Mouse (Mus musculus) forebrain, embryonic 15.5 days (tissue): ENCODE results near the gene Nxnl2. TPM values are rescaled to one million over a fixed set of nuclear protein-coding genes. Genes with fewer than 3 reads are reported as not detected.
"Not testable (repeated sequence)": the region's sequence is repeated elsewhere in the genome, so short reads cannot be mapped to it uniquely, and the experiment has no call there.

Experiments
- ATAC-seq: fragments of 200-750 bp; cut with Nextera tagmentation; replicated peaks from 2 replicates; pipeline ENCODE4 v1.8.0; 2017; ENCODE audit warnings: mild to moderate bottlenecking, moderate TSS enrichment, moderate library complexity
- H3K27ac ChIP-seq: fragments of 300-500 bp; sonication (generic); replicated peaks from 2 replicates; pipeline ENCODE4 v1.5.1; 2015; ENCODE audit warnings: mild to moderate bottlenecking, inconsistent platforms
- H3K27me3 ChIP-seq: fragments of 300-500 bp; sonication (generic); 2 replicates; pipeline ENCODE4 v1.6.1; 2015; ENCODE audit warnings: inconsistent platforms
- H3K36me3 ChIP-seq: fragments of 300-500 bp; sonication (generic); 2 replicates; pipeline ENCODE4 v1.6.1; 2015; ENCODE audit warnings: mild to moderate bottlenecking, inconsistent platforms
- H3K4me1 ChIP-seq: fragments of 300-500 bp; sonication (generic); 2 replicates; pipeline ENCODE4 v1.6.1; 2015; ENCODE audit warnings: inconsistent platforms
- H3K4me2 ChIP-seq: fragments of 300-500 bp; sonication (generic); replicated peaks from 2 replicates; pipeline ENCODE4 v1.6.1; 2015; ENCODE audit warnings: mild to moderate bottlenecking, inconsistent platforms
- H3K4me3 ChIP-seq: fragments of 300-500 bp; sonication (generic); 2 replicates; pipeline ENCODE4 v1.5.1; 2015; ENCODE audit warnings: mild to moderate bottlenecking, inconsistent platforms
- H3K9ac ChIP-seq: fragments of 300-500 bp; sonication (generic); replicated peaks from 2 replicates; pipeline ENCODE4 v1.6.1; 2015; ENCODE audit warnings: mild to moderate bottlenecking, inconsistent platforms
- H3K9me3 ChIP-seq: fragments of 300-500 bp; sonication (generic); 2 replicates; pipeline ENCODE4 v1.6.1; 2016; ENCODE audit warnings: inconsistent platforms
- WGBS: fragments of 180-500 bp; shearing (Covaris S2); methylation state at CpG from one replicate; pipeline ENCODE4 v1.1.7; 2015; ENCODE audit warnings: mixed read lengths; 5-methylcytosine and 5-hydroxymethylcytosine counted together
- polyA plus RNA-seq: library from polyadenylated mRNA; unstranded; fragments of >200 nt; fragmentation: Nextera tagmentation; extraction: Ambion mirVana; gene quantifications from 2 replicates; pipeline ENCODE4 v1.2.1, GENCODE M21; 2015

Gene Nxnl2
- polyA plus RNA-seq, 1 experiment from 2014 or later: 1.4 TPM

DNA sequence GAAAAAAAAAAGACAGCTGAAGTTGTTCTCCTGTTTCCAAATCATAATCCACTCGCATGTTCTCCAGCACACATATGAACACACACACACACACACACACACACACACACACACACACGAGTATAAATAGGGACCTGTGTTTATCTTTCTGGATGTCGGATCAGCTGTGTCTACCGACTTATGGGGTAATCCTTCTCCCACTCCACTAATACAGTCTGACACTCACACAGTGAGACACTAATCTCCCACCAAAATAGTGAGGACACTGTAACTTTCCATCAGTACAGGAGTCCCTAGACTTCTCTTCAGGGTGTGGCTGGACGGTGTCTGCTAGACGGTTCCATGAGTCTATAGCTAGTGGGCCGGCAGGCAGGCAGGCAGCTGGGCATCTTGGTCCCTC, 11.4 kb downstream of the Nxnl2 start:
- H3K9ac ChIP-seq: no peak overlapping the region
- no peak for ATAC-seq
- H3K27me3 ChIP-seq: no peaks in the 10 kb centered on the region
- no peaks in the 10 kb centered on the region for H3K36me3 ChIP-seq
- 85% methylated on average over 7 of the region's 7 CpGs for WGBS
- H3K4me2 ChIP-seq: no peak overlapping the region
- H3K9me3 ChIP-seq: no peaks in the 10 kb centered on the region
- no peaks in the 10 kb centered on the region for H3K4me1 ChIP-seq
- no peak overlapping the region for H3K4me3 ChIP-seq
- no peak overlapping the region for H3K27ac ChIP-seq

DNA sequence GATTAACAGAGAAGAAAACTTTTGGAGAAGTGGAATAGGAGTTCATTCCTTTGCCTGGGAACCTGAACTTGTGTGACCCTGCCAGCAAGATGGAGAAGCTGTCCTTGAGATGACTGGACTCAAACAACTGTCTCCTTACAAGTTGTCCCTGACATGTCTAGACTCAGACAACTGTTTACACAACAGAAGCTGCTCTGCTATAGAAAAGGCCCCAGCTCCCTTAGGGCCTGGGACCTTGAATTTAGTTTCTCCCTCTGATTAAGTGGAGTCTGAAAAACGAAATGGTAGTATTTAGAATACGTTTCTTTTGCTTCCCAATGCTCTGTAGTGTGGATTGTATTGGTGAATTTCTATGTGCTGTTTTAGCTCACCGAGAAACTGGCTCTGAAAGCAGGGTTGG, 14.1 kb downstream of the Nxnl2 start:
- ATAC-seq: no peak
- no peaks in the 10 kb centered on the region for H3K36me3 ChIP-seq

DNA sequence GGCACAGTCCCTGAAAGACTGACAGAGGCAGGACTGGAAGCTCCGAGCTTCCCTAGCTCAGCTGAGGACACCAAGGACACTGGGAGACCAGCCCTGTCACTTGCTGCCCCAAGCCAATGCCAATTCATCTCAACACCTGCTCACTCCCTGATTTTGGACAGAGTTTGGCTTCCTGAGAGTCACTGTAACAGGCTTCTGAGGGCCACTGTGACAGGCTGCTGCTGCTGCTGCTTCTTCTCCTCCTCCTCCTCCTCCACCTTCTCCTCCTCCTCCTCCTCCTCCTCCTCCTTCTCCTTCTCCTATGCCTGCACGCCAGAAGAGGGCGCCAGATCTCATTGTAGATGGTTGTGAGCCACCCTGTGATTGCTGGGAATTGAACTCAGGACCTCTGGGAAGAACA, 19.5 kb downstream of the Nxnl2 start:
- no peaks in the 10 kb centered on the region for H3K36me3 ChIP-seq
- no peak overlapping the region for H3K4me2 ChIP-seq
- H3K27me3 ChIP-seq: no peaks in the 10 kb centered on the region
- H3K4me3 ChIP-seq: no peak overlapping the region
- H3K27ac ChIP-seq: no peak overlapping the region
- 63% methylated on average over 3 of the region's 3 CpGs for WGBS
- no peak for ATAC-seq
- no peaks in the 10 kb centered on the region for H3K4me1 ChIP-seq
- no peak overlapping the region for H3K9ac ChIP-seq
- H3K9me3 ChIP-seq: no peaks in the 10 kb centered on the region

More for the DNA sequence above, 14.1 kb downstream of the Nxnl2 start:
- 76% methylated on average over 3 of the region's 3 CpGs for WGBS
- Histone ChIP-seq H3K9me3 (no peaks in the 10 kb centered on the region), H3K4me3 (no peak overlapping the region), H3K9ac (no peak overlapping the region), H3K27ac (no peak overlapping the region), H3K4me2 (no peak overlapping the region), H3K4me1 (no peaks in the 10 kb centered on the region), H3K27me3 (no peaks in the 10 kb centered on the region)

DNA sequence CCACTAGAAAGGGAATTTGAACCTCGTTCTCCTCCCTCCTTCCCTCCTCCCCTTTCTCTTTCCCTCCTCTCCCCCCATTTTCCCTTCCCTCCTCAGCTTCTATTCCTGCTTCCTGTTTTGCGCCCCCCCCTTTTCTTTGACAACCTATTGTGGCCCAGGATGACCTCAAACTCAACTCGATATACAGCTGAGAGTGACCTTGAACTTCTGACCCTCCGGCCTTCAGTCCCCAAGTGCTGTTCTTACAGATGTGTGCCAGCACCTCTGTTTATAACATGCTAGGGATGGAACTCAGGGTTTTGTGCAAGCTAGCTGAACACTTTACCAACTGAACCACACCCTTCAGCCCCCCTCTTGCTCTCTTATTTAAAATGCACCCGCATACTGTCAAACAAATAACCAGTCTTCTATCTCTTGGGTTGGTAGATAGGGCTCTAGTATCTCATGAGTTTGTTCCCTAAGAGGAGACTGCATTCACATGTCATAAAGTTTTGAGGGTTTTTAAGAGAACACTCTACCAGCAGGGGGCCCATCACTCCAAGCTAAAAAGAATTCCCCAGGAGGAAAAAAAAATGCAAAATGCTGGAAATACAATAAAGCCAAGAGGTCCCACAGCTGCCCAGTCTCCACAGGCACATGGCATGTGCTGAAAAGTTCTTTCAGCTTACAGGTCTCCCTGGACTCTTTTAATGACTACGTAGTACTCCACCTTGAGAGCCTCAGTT, 20.8 kb downstream of the Nxnl2 start:
- Histone ChIP-seq H3K36me3 (no peaks in the 10 kb centered on the region), H3K9me3 (no peaks in the 10 kb centered on the region), H3K27me3 (no peaks in the 10 kb centered on the region), H3K4me3 (no peak overlapping the region), H3K4me2 (no peak overlapping the region), H3K4me1 (no peaks in the 10 kb centered on the region), H3K27ac (no peak overlapping the region), H3K9ac (no peak overlapping the region)
- WGBS: 88% methylated on average over 6 of the region's 6 CpGs
- ATAC-seq: no peak

DNA sequence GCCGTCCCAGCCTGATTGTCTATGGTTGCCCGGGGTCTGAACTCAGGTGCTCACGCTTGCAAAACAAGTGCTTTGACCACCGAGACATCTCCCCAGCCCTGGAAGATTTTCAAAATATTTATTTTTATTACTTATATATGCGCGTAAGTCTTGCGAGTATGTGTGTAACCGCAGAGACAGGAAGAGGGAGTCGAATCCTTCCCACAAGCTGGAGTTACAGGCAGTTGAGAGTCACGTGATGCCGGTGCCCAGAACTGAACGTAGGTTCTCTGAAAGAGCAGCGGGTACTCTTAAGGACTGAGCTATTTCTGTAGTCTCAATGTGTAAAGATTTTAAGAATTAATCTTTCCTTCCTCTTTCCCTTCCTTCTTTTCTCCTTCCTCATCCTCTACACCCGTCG, 23.1 kb downstream of the Nxnl2 start:
- Histone ChIP-seq H3K36me3 (no peaks in the 10 kb centered on the region), H3K4me3 (no peak overlapping the region), H3K27me3 (no peaks in the 10 kb centered on the region), H3K4me2 (no peak overlapping the region), H3K9me3 (no peaks in the 10 kb centered on the region), H3K9ac (no peak overlapping the region), H3K27ac (no peak overlapping the region), H3K4me1 (no peaks in the 10 kb centered on the region)
- no peak for ATAC-seq
- WGBS: 91% methylated on average over 15 of the region's 15 CpGs

DNA sequence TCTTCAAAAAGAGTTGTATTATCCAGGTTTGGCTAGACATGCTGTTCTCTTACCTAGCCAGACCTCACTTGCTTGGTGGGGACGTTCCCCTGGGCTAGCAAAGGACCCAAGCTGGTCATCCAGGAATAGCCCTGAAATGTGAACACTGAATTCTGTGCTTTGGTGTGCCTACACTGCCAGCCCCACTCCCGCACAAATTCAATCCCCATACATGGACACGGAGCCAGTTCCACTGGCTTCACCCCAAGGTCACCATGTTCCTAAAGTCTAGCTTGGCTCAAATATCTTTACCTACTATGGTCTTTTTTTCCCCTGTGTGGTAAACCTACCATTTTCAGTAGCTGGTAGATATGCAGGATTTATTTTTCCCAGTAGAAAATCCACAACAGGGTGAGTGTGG, 26.9 kb downstream of the Nxnl2 start:
- H3K9me3 ChIP-seq: no peaks in the 10 kb centered on the region
- no peaks in the 10 kb centered on the region for H3K36me3 ChIP-seq
- no peak overlapping the region for H3K4me2 ChIP-seq
- no peak overlapping the region for H3K27ac ChIP-seq
- H3K9ac ChIP-seq: no peak overlapping the region
- H3K4me3 ChIP-seq: no peak overlapping the region
- H3K4me1 ChIP-seq: no peaks in the 10 kb centered on the region
- no peaks in the 10 kb centered on the region for H3K27me3 ChIP-seq
- 97% methylated on average over 3 of the region's 3 CpGs for WGBS
- ATAC-seq: no peak

DNA sequence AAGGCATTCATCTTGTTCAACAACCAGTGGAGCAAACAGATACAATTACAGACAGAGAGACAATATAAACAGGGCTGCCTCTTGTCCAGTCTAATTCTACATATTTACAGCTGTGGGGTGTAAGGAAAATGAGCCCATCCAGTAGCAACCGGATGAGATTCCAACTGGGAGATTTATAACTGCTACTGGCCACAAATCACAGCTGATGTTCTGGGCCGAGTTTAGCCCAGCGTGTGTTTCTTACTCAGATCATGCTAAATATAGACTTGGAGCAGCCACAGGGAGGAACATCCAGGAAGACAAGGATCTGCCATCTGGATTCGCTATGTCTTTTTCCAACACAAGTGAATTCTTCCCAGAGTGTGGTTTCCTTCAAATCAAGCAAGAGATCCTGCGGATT, 27.4 kb downstream of the Nxnl2 start:
- WGBS: 72% methylated on average over 5 of the region's 5 CpGs
- no peak overlapping the region for H3K9ac ChIP-seq
- H3K4me1 ChIP-seq: no peaks in the 10 kb centered on the region
- H3K27me3 ChIP-seq: no peaks in the 10 kb centered on the region
- no peak for ATAC-seq
- no peak overlapping the region for H3K4me3 ChIP-seq
- no peaks in the 10 kb centered on the region for H3K9me3 ChIP-seq
- no peaks in the 10 kb centered on the region for H3K36me3 ChIP-seq
- H3K4me2 ChIP-seq: no peak overlapping the region
- no peak overlapping the region for H3K27ac ChIP-seq

DNA sequence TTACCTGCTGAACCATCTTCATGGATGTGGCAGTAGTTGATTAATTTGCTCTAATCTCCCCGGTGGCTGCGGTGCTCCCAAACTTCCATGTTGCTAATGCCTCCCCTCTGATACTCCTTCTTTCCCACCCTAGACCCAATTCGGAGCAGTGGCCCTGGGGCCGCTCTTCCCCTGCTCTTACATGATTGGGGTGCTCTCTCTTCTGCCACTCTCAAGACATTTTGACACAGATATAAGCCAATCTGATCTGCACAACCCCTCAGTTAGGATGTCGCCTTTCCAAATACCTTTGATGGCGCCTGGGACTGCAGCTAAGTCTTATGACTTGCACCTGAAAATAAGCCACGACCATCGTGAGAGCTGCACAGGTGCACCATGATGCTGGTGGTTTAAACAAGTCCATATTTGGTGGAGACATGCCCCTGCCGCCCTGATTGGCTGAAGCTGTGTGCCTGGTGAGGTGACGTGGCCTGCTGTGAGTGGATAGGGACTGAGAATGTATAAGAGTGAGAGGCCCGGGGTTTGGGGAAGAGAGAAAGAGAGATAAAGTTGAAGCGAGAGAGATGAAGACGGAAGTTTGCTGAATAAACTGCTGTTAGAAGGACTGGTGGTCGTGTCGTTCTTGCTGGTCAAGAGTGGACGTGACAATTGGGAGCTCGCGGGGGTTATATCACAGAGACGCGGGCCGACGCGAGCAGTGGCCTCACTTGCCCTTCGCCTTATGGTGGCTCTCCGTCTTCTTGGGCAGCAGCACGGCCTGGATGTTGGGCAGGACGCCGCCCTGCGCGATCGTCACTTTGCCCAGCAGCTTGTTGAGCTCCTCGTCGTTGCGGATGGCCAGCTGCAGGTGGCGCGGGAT, 31.4 kb downstream of the Nxnl2 start:
- 47% methylated on average over 36 of the region's 36 CpGs for WGBS
- peak overlapping the region; percentile 56 for H3K4me2 ChIP-seq
- H3K4me1 ChIP-seq, H3K27ac ChIP-seq, H3K36me3 ChIP-seq, H3K9me3 ChIP-seq, H3K27me3 ChIP-seq, H3K9ac ChIP-seq: not testable (repeated sequence)
- H3K4me3 ChIP-seq: peak overlapping the region; percentile 34
- peak; percentile 39 for ATAC-seq

DNA sequence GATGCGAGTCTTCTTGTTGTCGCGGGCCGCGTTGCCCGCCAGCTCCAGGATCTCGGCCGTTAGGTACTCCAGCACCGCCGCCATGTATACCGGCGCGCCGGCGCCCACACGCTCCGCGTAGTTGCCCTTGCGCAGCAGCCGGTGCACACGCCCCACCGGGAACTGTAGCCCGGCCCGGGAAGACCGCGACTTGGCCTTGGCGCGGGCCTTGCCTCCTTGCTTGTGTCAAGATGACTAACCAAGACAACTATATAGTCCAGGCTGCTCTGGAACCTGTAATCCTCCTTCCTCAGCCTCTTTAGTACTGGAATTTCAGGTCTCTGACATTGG, 32.0 kb downstream of the Nxnl2 start:
- WGBS: 4% methylated on average over 27 of the region's 28 CpGs
- 0 out of 2 replicates have a peak overlapping the region, but pooled peaks have one; percentile 35 for H3K9ac ChIP-seq
- peak; percentile 64 for ATAC-seq

DNA sequence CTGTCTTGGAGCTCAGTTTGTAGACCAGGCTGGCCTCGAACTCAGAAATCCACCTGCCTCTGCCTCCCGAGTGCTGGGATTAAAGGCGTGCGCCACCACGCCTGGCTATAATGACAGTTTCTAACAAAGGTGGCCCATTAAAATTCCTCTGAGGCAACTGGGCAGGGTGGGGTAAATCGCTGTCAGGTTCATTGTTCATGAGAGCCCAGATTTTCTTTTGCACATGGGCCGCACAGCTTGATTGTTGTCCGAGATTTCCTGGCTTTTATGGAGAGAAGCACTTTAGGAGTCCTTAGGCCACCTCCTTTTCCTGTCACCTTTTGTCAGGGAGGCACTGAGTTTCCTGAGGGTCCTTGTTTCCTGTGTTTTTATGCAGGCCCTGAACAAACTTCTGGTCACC, 32.6 kb downstream of the Nxnl2 start:
- WGBS: 79% methylated on average over 8 of the region's 8 CpGs
- H3K4me3 ChIP-seq: no peak overlapping the region
- no peak overlapping the region for H3K27ac ChIP-seq
- ATAC-seq: no peak
- H3K4me2 ChIP-seq: no peak overlapping the region
- H3K27me3 ChIP-seq: no peaks in the 10 kb centered on the region
- H3K9me3 ChIP-seq: no peaks in the 10 kb centered on the region
- H3K4me1 ChIP-seq: no peaks in the 10 kb centered on the region
- no peak overlapping the region for H3K9ac ChIP-seq
- no peaks in the 10 kb centered on the region for H3K36me3 ChIP-seq

More for the DNA sequence above, 32.0 kb downstream of the Nxnl2 start:
- peak overlapping the region; percentile 56 for H3K4me2 ChIP-seq
- H3K4me3 ChIP-seq: peak overlapping the region; percentile 34
- not testable (repeated sequence) for H3K27ac ChIP-seq, H3K9me3 ChIP-seq, H3K27me3 ChIP-seq, H3K4me1 ChIP-seq, H3K36me3 ChIP-seq

DNA sequence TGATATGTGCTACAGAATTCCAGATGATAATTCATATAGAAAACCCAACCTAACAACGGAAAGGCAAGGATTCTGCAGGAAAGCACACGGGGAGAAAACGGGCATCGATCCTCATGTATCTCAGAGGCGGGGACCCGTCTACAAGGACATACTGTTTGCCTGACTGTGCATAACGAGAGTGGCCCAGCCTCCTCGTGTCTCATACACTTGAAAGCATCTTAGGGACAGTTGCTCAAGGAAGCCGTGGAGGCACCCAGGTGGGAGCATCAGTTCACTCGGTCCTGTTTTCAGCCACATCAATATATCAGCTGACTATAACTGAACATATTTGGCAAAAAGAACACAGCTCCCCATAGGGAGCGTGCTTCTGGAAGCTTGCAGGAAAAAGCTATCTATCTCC, 33.3 kb downstream of the Nxnl2 start:
- not testable (repeated sequence) for ATAC-seq, H3K9ac ChIP-seq, H3K36me3 ChIP-seq, H3K4me2 ChIP-seq, H3K27ac ChIP-seq, H3K4me3 ChIP-seq, H3K4me1 ChIP-seq, H3K27me3 ChIP-seq, H3K9me3 ChIP-seq
- WGBS: 89% methylated on average over 11 of the region's 11 CpGs

DNA sequence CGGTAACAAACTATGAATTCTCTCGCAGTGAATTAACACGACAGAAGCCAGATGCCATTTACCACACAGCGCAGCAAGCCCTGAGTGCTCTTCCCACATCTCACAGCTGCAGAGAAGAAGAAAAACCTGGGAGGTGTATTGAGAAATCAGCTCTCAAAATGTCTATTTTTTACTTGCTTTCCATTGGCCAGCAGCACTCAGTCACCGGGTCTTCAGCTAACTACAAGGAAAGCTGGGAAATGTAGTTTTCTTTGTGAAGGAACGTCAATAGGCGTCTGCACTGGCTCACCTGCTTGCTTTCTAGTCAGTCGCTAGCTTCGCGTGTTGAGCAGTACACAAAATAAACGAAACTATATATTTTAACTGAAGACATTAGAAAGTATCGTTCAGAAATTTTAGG, 37.1 kb downstream of the Nxnl2 start:
- Histone ChIP-seq H3K27ac (no peak overlapping the region), H3K4me2 (no peak overlapping the region), H3K4me1 (no peaks in the 10 kb centered on the region), H3K9ac (no peak overlapping the region), H3K27me3 (no peaks in the 10 kb centered on the region), H3K36me3 (no peaks in the 10 kb centered on the region), H3K4me3 (no peak overlapping the region), H3K9me3 (no peaks in the 10 kb centered on the region)
- 70% methylated on average over 12 of the region's 12 CpGs for WGBS
- peak; percentile 84 for ATAC-seq
